Mouse (Mus musculus) gastrocnemius, postnatal 36 days (tissue): Measurements from ENCODE around the gene Rad23a. TPM values are rescaled to one million over a fixed set of nuclear protein-coding genes. Genes with fewer than 3 reads are reported as not detected.
A peak's percentile ranks its signal among the peaks of the same experiment; 100 is the strongest.

Source experiments
- DNase-seq, 2 experiments: peaks; one replicate each; pipeline ENCODE4 v3.0.0; 2022
- intact Hi-C: fragments of 180-260 bp; cut with DNase I; formaldehyde crosslinking; loops from one replicate; pipeline ENCODE4 v1.15.1; 2025
- microRNA-seq, 2 experiments: library from miRNA; unstranded; fragments of <30 nt; microRNA quantifications; one replicate each; pipeline ENCODE4 v1.2.0; 2021
- total RNA-seq, 2 experiments: library from RNA; stranded (reverse); gene quantifications; 2 replicates each; pipeline ENCODE4 v1.2.3; 2021

Gene Rad23a
- total RNA-seq, 2 experiments from 2014 or later: 136 to 151 TPM

DNA sequence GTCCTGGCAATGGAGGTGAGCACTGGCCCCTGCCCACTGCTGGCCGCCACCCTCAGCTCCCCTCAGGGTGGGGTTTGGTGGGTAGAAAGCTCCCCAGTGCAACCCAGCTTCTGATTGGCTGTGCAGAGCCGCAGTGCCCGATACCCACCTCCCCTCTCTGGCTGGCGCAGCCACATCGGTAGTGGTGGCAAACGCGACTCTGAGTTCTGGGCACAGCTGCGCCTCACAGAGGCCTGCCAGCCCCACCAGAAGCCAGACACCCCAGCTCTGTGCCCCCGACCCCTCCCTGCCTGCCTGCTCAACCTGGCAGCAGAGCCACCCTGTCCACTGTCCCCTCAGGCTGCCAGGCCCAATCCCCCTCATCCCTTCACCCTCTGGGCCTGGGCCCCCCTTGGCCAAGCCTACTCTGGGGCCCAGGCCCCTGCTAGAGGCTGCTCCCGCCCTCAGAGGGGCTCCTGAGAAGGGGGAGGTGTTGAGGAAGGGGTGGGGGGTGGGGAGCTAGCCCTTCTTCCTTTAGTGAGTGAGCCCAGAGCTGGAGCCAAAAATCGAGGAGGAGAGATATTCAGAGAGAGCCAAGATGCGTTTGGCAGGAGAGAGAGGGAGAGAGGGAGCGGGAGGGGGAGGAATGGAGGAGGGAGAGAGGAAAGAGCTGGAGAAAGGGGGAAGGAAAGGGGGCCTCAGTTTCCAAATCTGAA, 46.5 kb downstream of the Rad23a start:
- intact Hi-C loops: no loop called here
- peak in 1 of 2 experiments; percentile 41 for DNase-seq

DNA sequence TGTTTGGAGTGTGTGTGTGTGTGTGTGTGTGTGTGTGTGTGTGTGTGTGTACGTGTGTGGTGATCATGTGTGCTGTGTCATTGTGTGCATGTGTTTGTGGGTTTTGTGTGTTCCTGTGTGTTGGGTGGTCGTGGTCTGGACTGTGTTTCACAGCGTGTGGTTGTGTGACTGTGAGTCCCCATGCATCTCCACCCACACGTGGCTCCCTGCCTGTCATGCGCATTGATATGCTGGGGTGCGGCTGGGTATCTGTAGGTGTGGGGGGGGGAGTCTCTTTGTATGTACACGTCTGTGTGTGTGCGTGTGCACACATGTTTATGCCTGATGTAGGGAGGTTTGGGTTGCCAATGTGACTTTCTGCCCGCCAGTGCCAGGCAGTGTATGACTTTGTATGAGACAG, 47.3 kb downstream of the Rad23a start:
- intact Hi-C loops: no loop called here
- no peak for DNase-seq

DNA sequence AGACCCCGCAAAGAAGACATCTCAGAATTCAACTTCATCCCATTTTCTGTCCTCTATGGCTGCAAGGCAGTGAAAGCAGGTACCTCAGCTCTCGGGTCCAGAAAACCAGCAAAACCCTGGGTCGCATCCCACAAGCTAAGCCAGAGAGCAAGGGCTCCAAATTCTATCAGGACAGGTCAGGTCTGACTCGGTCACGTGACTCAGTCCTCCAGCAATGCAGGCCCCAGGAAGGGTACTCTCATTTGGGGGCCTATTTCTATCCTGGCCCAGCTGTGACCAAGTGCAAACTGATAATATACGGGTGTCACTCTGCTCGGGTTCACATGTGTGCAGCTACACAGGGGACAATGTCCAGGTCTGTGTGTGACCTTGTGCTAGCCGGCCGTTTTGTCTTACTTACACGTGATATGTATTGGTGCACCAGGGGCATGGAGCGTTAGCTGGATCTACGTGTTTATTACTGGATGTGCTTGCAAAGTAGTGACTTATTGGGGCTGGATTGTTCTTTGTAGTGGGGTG, 48.0 kb downstream of the Rad23a start:
- DNase-seq: no peak
- intact Hi-C loops: no loop called here

DNA sequence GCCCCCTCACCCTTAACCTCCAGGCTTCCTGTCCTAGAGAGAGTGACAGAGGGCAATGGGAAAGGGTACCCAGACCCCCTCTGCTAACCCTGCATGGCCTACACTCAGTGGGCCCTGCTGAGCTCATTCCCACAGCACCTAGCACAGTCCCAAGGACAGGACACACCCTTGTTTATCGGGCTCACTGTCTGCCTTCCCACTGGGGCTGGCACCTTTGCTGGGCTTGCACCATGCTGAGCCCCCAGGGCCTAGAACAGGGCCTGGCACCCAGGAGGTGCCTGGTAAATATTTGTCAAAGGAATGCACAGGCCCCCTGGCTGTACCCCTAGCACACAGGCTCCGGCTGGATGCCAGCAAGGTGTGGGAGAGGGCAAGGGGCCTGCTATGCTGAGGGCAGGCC, 49.9 kb downstream of the Rad23a start:
- intact Hi-C loops: no loop called here
- peak in 1 of 2 experiments; percentile 29 for DNase-seq

DNA sequence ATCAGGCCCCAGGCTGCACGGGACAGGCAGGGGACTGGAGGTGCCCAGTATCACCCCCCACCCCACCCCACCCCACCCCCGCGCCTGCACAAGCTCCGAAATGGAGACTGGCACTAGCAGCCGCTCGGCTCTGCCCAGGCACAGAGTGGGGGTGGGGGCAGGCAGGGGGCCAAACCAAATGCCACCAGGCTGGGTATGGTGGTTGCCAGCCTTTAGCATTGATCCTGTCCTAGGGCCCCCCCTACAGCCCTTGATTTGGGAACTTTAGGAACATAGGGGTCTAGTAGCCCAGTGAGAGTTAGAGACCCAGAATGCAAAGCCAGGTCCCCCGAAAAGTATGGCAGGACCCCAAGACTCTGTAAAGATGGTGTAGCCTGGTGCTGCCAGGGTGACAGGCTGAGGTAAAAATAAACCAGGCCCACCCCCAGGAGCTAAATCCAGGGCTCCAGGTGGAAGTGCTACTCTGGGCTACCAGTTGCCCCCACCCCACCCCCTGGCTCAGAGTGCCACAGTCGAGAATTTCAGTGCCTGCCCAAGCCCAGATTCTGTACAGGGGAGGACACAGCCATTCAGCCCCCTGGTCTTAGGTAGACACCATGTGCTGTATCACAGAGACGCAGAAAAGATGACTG, 50.5 kb downstream of the Rad23a start:
- DNase-seq: peak; percentile 63 to 69
- intact Hi-C loops: no loop called here

DNA sequence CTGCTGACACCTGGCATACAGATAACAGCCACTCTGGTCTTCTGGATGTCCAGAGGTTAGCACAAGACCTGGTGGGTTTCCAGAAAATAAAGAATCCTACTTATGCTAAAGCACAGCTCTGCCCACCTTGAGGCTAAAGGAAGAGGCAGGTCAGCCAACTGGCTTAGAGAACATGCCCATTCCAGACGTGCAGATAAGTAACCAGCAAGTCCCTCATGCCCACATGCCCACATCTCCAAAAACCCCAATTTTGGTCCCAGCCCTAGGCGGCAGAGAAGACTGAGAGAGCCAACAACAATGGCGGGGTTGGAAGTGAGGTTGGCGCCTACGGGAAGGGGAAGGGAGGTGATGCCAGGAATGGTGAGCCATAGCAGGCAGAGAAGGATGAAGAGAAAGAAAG, 51.1 kb downstream of the Rad23a start:
- intact Hi-C loops: no loop called here
- DNase-seq: peak in 1 of 2 experiments; percentile 23

DNA sequence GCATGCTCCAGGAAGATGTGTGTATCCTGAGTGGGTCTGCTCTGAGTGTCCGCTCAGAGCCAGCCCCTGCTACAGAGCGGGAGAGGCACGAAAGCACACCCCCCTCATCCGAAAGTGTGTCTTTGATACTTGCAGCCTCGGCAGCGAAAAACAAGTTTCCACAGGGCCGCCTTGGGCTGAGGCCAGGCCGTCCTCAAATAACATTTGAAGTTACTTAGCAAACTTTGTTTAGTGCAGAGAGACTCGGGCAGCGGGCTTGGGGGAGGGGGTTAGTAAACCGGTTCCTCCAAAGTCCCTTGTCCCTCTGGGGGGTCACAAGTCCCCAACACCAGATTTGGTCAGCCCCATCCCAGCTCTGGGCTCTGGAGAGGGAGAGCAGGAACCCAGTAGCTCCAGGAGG, 51.6 kb downstream of the Rad23a start:
- peak; percentile 76 to 85 for DNase-seq
- intact Hi-C loops: no loop called here

DNA sequence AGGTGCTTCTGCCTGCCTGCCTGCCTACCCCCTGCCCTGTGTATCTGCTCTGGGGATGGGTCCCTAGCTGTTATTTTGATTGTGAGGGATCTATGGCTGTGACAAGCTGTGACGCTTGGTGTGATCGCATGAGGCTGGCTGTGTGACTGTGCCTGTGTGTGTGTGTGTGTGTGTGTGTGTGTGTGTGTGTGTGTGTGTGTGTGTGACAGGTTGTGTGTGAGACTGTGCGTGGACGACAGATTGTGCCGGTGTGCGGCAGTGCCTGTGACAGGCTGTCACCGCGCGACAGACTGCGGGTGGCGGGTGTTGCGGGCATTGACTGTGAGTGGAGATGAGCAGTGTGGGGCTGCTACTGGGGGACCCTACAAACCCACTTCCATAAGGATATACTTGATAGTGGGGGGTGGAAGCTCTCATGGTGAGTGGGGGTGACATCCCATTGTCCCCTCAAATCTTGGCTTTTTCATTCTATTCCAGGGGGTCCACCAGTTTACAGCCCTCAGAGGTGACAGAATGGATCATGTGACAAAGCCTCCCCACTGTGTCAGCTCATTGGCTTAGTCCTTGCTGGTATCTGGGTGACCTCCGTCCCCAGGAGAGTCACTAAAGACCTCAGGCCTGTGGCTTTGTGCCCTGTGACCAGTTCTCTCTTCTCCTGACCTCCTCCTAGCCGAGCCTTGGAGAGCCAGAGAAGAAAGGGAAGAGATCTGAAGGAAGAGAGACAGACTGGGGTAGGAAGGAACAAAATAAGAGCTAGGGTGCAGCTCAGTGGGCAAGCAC, 52.8 kb downstream of the Rad23a start:
- intact Hi-C loops: no loop called here

DNA sequence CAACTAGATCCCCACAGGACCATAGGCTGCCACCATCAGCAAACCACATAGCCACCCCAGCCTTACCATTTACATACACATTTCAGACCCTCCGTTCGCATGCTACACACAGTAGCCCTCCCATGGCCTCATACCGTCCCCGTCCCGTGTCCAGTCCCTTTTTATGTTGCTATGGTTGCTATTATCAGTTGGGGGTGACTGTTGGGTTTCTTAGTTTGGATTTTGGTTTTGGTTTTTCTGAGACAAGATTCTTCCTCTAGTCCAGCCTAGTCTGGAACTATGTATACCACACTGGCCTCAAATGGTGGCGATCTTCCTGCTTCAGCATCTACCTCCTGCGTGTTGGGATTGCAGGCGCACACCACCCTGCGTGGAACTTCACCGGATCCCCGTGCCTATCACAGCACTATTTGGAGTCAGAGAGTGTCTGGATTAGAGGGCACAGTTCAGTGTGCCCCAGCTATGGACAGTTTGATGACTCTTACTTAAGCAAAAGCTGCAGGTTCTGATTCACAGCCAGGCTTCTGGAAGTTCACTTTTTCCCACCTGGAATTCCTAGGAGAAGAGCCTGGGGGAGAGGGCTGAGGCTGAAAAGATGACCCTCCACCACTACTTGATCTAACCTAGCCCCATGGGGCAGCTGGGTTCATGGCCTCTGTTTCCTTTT, 53.5 kb downstream of the Rad23a start:
- no peak for DNase-seq
- intact Hi-C loops: no loop called here

More for the DNA sequence above, 52.8 kb downstream of the Rad23a start:
- no peak for DNase-seq

DNA sequence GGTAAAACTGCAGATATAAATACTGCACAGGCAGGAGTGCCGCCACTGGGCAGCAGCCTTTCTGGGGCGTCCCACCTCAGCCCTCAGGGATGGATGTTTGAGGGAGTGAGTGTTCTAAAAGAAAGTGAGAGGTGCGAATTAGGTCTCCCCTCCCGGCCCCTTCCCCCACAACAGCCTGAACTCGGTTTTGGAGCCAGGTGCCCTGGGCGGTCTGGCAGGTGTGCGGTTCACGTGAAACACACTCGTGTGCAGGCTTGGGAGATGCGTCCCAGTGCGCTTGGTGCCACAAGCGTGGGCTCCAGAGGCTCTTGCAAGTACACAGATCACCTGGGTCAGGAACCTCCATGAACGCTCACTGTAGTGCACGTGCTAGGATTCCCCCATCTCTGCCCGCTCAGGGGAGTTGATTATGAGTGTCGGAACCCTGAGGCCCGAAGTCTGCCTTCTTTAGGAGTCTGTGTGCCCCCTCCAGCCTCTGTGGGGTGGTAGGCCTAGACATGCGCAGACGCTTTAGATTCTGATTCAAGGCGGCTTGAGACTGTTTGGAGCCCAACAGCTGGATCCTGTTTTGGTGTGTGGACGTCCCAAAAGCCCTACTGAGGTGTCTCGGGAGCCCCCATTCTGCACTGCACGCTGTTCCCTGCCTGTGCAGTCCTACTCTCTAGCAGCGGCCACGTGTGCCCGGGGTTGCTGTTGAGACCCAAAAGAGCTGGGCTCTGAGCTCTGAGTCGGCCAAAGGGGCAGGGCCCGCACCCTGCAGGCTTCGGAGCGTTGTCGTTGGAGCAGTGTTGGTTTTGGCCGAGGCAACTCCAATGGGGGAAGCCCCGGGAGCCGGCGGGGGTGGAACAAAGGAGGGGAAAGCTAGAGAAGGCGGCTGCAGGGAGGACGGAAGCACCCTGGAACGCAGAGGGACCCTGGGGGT, 54.4 kb downstream of the Rad23a start:
- intact Hi-C loops: no loop called here
- DNase-seq: peak; percentile 71 to 77

DNA sequence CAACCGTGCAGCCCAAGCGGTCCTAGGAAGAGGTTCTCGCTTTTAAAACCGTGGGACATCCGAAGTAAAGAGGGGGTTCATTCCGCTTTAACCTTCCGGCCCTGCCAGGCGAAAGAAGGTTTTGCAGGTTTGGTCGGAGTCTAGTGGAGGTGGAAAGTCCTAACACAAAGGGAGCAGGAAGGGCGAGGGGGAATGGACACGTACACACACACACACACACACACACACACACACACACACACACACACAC, 55.0 kb downstream of the Rad23a start:
- DNase-seq: no peak
- intact Hi-C loops: no loop called here

DNA sequence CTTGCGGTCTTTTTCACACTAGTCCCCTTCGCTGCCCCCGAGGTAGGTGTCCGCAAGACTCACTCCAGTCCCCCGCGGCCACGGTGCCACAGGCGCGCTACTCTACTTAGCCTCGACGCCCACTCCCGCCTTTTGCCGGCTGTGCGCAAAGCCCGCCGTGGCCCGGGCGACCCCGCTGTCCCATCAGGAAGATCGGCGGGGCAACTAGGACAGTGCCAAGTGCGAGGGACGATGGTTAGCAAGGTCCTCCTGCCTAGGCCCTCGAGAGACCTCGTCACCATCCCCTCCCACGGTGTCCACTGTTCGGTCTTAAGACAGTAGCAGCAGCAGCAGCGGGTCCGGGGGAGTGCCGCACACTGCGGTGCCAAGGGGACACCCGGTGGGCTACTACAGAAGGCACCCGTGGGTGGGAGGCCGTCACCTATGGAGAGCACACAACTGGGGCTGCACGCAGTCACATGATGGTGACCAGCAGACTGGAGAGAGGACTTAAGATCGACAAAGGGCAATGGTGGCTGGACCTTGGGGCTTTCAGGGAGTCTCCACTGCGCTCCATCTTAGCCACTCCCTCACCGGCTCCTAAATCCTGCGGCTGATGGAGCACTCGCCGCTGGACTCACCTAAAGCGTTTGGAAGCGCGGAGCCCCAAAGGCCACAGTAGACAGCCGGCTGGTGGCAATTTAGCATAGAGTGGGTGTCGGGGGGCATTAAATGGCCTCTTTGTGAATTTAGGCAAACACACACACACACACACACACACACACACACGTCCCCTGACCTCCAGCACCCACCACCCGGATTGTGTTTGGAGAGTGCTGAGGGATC, 55.6 kb downstream of the Rad23a start:
- DNase-seq: peak in 1 of 2 experiments; percentile 46
- intact Hi-C loops: no loop called here

Small RNA genes within 50 kb of the gene (microRNA-seq; reads per million reads assigned to microRNA genes)
- gene Mir7069: 0.74 to 2.1 reads per million in 2 experiments

Other genes with a start within 250 kb of the Rad23a start
- 1 to 10 TPM; 5.6 to 9.3 TPM for gene Ier2, start 177.8 kb downstream of the Rad23a start, total RNA-seq
- 10 to 100 TPM; 39.8 to 43.3 TPM for gene Trmt1, start 154.4 kb downstream of the Rad23a start, total RNA-seq
- 10 to 100 TPM; 18.1 to 20.1 TPM for gene Nacc1, start 152.8 kb downstream of the Rad23a start, total RNA-seq
- gene Lyl1, start 139.2 kb downstream of the Rad23a start, total RNA-seq: 1 to 10 TPM in 1 of 2 experiments, under 1 TPM in 1; 0.96 to 1.4 TPM
- gene G430095P16Rik, start 117.7 kb downstream of the Rad23a start, total RNA-seq: 1 to 10 TPM in 1 of 2 experiments, not detected in 1; 1.0 TPM
- gene Nfix, start 40.3 kb downstream of the Rad23a start, total RNA-seq: 100 to 1,000 TPM; 433 to 510 TPM
- gene Dand5, start 17.8 kb downstream of the Rad23a start, total RNA-seq: 1 to 10 TPM; 8.3 to 9.9 TPM
- 10 to 100 TPM; 17.7 to 23.0 TPM for gene Gadd45gip1, start 9.1 kb downstream of the Rad23a start, total RNA-seq
- gene Calr, start 6.3 kb upstream of the Rad23a start, total RNA-seq: 100 to 1,000 TPM; 153 to 159 TPM
- gene Farsa, start 16.3 kb upstream of the Rad23a start, total RNA-seq: 10 to 100 TPM; 22.1 to 26.2 TPM
- gene Syce2, start 31.4 kb upstream of the Rad23a start, total RNA-seq: 1 to 10 TPM in 1 of 2 experiments, under 1 TPM in 1; 0.71 to 1.4 TPM
- 10 to 100 TPM; 25.5 to 45.9 TPM for gene Gcdh, start 53.3 kb upstream of the Rad23a start, total RNA-seq
- gene Klf1, start 61.3 kb upstream of the Rad23a start, total RNA-seq: not detected
- 1 to 10 TPM; 3.7 to 5.1 TPM for gene Dnase2a, start 67.9 kb upstream of the Rad23a start, total RNA-seq
- not detected for gene Mast1, start 96.7 kb upstream of the Rad23a start, total RNA-seq
- gene Rtbdn, start 106.3 kb upstream of the Rad23a start, total RNA-seq: not detected
- gene Gm49661, start 128.8 kb upstream of the Rad23a start, total RNA-seq: not detected
- gene Prdx2, start 128.9 kb upstream of the Rad23a start, total RNA-seq: 100 to 1,000 TPM; 180 to 196 TPM
- 10 to 100 TPM; 23.3 to 23.8 TPM for gene Rnaseh2a, start 129.1 kb upstream of the Rad23a start, total RNA-seq
- 10 to 100 TPM in 1 of 2 experiments, 1 to 10 TPM in 1; 4.3 to 12.8 TPM for gene Junb, start 138.1 kb upstream of the Rad23a start, total RNA-seq
- gene Hook2, start 149.9 kb upstream of the Rad23a start, total RNA-seq: 1 to 10 TPM; 1.4 to 1.5 TPM
- not detected for gene Best2, start 173.9 kb upstream of the Rad23a start, total RNA-seq
- gene Asna1, start 184.6 kb upstream of the Rad23a start, total RNA-seq: 10 to 100 TPM; 49.7 to 50.8 TPM
- gene Trir, start 186.2 kb upstream of the Rad23a start, total RNA-seq: 10 to 100 TPM; 71.9 to 73.6 TPM
- gene Tnpo2, start 196.2 kb upstream of the Rad23a start, total RNA-seq: 10 to 100 TPM; 29.3 to 29.7 TPM
- gene Fbxw9, start 219.4 kb upstream of the Rad23a start, total RNA-seq: 1 to 10 TPM; 1.4 to 2.4 TPM
- not detected for gene Gm5741, start 227.3 kb upstream of the Rad23a start, total RNA-seq
- 10 to 100 TPM; 18.2 to 23.6 TPM for gene Dhps, start 231.1 kb upstream of the Rad23a start, total RNA-seq
- gene Wdr83os, start 240.1 kb upstream of the Rad23a start, total RNA-seq: 10 to 100 TPM; 37.3 to 44.5 TPM
- 10 to 100 TPM; 13.5 to 15.6 TPM for gene Wdr83, start 240.6 kb upstream of the Rad23a start, total RNA-seq
- 1 to 10 TPM; 9.0 TPM for gene Man2b1, start 242.6 kb upstream of the Rad23a start, total RNA-seq